Mouse (Mus musculus): ENCODE results near the gene Rasa4.
"Not testable (repeated sequence)": the region's sequence is repeated elsewhere in the genome, so short reads cannot be mapped to it uniquely, and the experiment has no call there.

The Rasa4 gene

GRCm38 (mm10) chr5:136066404-136067148 lies 17.1 kb upstream of the Rasa4 start:
- not testable (repeated sequence) for DNase-seq (ENCODE audit: low spot score)

GRCm38 (mm10) chr5:136069411-136069810 lies 14.3 kb upstream of the Rasa4 start:
- no peak for DNase-seq (ENCODE audit: low spot score)

- no peak for DNase-seq (ENCODE audit: low spot score)
Measured at GRCm38 (mm10) chr5:136073051-136073450, 10.7 kb upstream of the Rasa4 start.

GRCm38 (mm10) chr5:136073526-136073925 lies 10.2 kb upstream of the Rasa4 start:
- DNase-seq (ENCODE audit: low spot score), result no peak

- no peak for DNase-seq (ENCODE audit: low spot score)
Measured at GRCm38 (mm10) chr5:136075076-136075475, 8.6 kb upstream of the Rasa4 start.

- no peak for DNase-seq (ENCODE audit: low spot score)
Measured at GRCm38 (mm10) chr5:136076284-136076683, 7.4 kb upstream of the Rasa4 start.

- DNase-seq (ENCODE audit: low spot score), result no peak
Measured at GRCm38 (mm10) chr5:136077001-136077550, 6.6 kb upstream of the Rasa4 start.

GRCm38 (mm10) chr5:136078136-136078535 lies 5.6 kb upstream of the Rasa4 start:
- no peak for DNase-seq (ENCODE audit: low spot score)

GRCm38 (mm10) chr5:136082345-136082744 lies 1.4 kb upstream of the Rasa4 start:
- no peak for DNase-seq (ENCODE audit: low spot score)

GRCm38 (mm10) chr5:136084144-136084881 lies 597 bp downstream of the Rasa4 start:
- DNase-seq (ENCODE audit: low spot score), result no peak

GRCm38 (mm10) chr5:136084891-136085651 lies 1.4 kb downstream of the Rasa4 start:
- no peak for DNase-seq (ENCODE audit: low spot score)

- no peak for DNase-seq (ENCODE audit: low spot score)
Measured at GRCm38 (mm10) chr5:136086290-136086689, 2.6 kb downstream of the Rasa4 start.

GRCm38 (mm10) chr5:136088821-136089575 lies 5.3 kb downstream of the Rasa4 start:
- DNase-seq (ENCODE audit: low spot score), result no peak

- DNase-seq (ENCODE audit: low spot score), result no peak
Measured at GRCm38 (mm10) chr5:136091927-136092326, 8.2 kb downstream of the Rasa4 start.

- no peak for DNase-seq (ENCODE audit: low spot score)
Measured at GRCm38 (mm10) chr5:136094249-136095010, 10.7 kb downstream of the Rasa4 start.

- no peak for DNase-seq (ENCODE audit: low spot score)
Measured at GRCm38 (mm10) chr5:136095089-136095488, 11.4 kb downstream of the Rasa4 start.

GRCm38 (mm10) chr5:136098536-136098935 lies 14.8 kb downstream of the Rasa4 start:
- DNase-seq (ENCODE audit: low spot score), result no peak

GRCm38 (mm10) chr5:136102099-136102820 lies 18.5 kb downstream of the Rasa4 start:
- DNase-seq (ENCODE audit: low spot score), result peak; percentile 37

GRCm38 (mm10) chr5:136104511-136104910 lies 20.8 kb downstream of the Rasa4 start:
- peak; percentile 19 for DNase-seq (ENCODE audit: low spot score)

- DNase-seq (ENCODE audit: low spot score), result no peak
Measured at GRCm38 (mm10) chr5:136108486-136108885, 24.8 kb downstream of the Rasa4 start.
